Mouse (Mus musculus): ENCODE data around the gene Amd2. TPM values are rescaled to one million over a fixed set of nuclear protein-coding genes. Genes with fewer than 3 reads are reported as not detected.

Amd2 gene
- 3.2 TPM for polyA plus RNA-seq (2014; fragmentation: Illumina TruSeq; extraction: RNeasy Lipid Tissue Mini Kit (QIAGEN cat#74804); ENCODE audit: low read depth, low replicate concordance)

DNA sequence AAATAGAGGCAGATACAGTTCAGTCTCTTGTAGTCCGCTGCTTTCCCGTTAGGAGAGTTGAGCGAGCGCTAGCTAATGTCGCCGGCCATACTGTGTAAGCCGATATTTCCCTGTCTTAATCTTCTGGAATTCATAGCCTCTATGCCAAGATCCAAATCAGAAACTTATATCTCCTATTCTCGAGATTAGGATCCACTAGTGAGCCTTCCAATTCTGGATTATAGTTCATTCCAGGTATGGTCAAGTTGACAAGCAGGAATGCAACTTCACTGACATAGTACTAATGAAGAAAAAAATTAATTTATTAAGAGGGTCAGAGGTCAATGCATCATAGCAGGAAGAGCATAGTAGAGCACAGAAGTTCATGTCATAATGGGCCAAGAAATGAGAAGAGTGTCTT, at the start of gene Amd2:
Amd2 (minus strand) TSS at position 101 of the 400 bp plus-strand sequence.

Measured in sigmoid colon, adult 10 weeks (tissue).